Mouse (Mus musculus) MEL (cell line): ENCODE measurements around the gene Cyp1a1. TPM values are rescaled to one million over a fixed set of nuclear protein-coding genes. Genes with fewer than 3 reads are reported as not detected.

Source experiments
- DNase-seq: peaks from one replicate; pipeline ENCODE4 v3.0.0; 2011; ENCODE audit warnings: low read depth, low spot score
- H3K27ac ChIP-seq: 2 replicates; pipeline ENCODE4 v1.5.1; 2012; ENCODE audit warnings: low read depth, mild to moderate bottlenecking, control low read depth, low read length, moderate library complexity; ENCODE audit not compliant: control insufficient read depth
- H3K27me3 ChIP-seq, 2 experiments: fragments of 150-350 bp in 1 of 2; sonication (generic) in 1 of 2; 2 replicates each; pipeline ENCODE4 v1.6.1; 2012; ENCODE audit warnings: low read length in 2 of 2, mild to moderate bottlenecking in 2 of 2, improper control_type of control experiment in 1 of 2, moderate library complexity in 1 of 2; ENCODE audit not compliant: insufficient read depth in 2 of 2, control insufficient read depth in 1 of 2
- H3K36me3 ChIP-seq, 2 experiments: 2 replicates each; pipeline ENCODE4 v1.6.1; 2012 to 2014; ENCODE audit warnings: low read length in 2 of 2, improper control_type of control experiment in 1 of 2, inconsistent platforms in 1 of 2, mild to moderate bottlenecking in 1 of 2; ENCODE audit not compliant: insufficient read depth in 2 of 2, control insufficient read depth in 1 of 2
- H3K4me1 ChIP-seq, 2 experiments: fragments of 150-350 bp in 1 of 2; sonication (generic) in 1 of 2; 2 replicates each; pipeline ENCODE4 v1.6.1; 2012; ENCODE audit warnings: low read length in 2 of 2, improper control_type of control experiment in 1 of 2, mild to moderate bottlenecking in 1 of 2; ENCODE audit not compliant: insufficient read depth in 2 of 2, control insufficient read depth in 1 of 2
- H3K4me3 ChIP-seq, 2 experiments: fragments of 150-350 bp in 1 of 2; sonication (generic) in 1 of 2; 2 replicates each; pipeline ENCODE4 v1.5.1; 2012; ENCODE audit warnings: low read depth in 2 of 2, low read length in 2 of 2, mild to moderate bottlenecking in 2 of 2, moderate library complexity in 2 of 2, control low read depth in 1 of 2, improper control_type of control experiment in 1 of 2; ENCODE audit not compliant: control insufficient read depth in 1 of 2, insufficient read depth in 1 of 2
- H3K79me2 ChIP-seq: 2 replicates; pipeline ENCODE4 v1.6.1; 2012; ENCODE audit warnings: mild to moderate bottlenecking, low read length, moderate library complexity; ENCODE audit not compliant: control insufficient read depth, poor library complexity, insufficient read depth
- H3K9ac ChIP-seq: 2 replicates; pipeline ENCODE4 v1.6.1; 2012; ENCODE audit warnings: low read depth, mild to moderate bottlenecking, control low read depth, low read length, moderate library complexity; ENCODE audit not compliant: control insufficient read depth, poor library complexity, severe bottlenecking
- H3K9me3 ChIP-seq: fragments of 150-350 bp; sonication (generic); replicated peaks from 2 replicates; pipeline ENCODE4 v1.6.1; 2012; ENCODE audit warnings: mild to moderate bottlenecking, low read length, improper control_type of control experiment, moderate library complexity; ENCODE audit not compliant: insufficient read depth
- BHLHE40 ChIP-seq: IDR thresholded peaks from 2 replicates; pipeline ENCODE4 v1.6.1; 2012; ENCODE audit warnings: low read depth, mild to moderate bottlenecking, inconsistent platforms, low read length, improper control_type of control experiment, borderline replicate concordance
- CTCF ChIP-seq, 3 experiments: IDR thresholded peaks in 2 of 3; conservative IDR thresholded peaks in 1 of 3; 2 replicates each; pipeline ENCODE4 v1.5.1; 2011 to 2012; ENCODE audit warnings: low read length in 3 of 3, low read depth in 2 of 3, mild to moderate bottlenecking in 2 of 3, improper control_type of control experiment in 1 of 3, inconsistent platforms in 1 of 3, mixed read lengths in 1 of 3, moderate library complexity in 1 of 3; ENCODE audit not compliant: control insufficient read depth in 1 of 3, insufficient read depth in 1 of 3, poor library complexity in 1 of 3, severe bottlenecking in 1 of 3
- E2F4 ChIP-seq: IDR thresholded peaks from 2 replicates; pipeline ENCODE4 v1.6.1; 2011; ENCODE audit warnings: low read depth, low read length, improper control_type of control experiment, borderline replicate concordance
- JUND ChIP-seq: IDR thresholded peaks from 2 replicates; pipeline ENCODE4 v1.6.1; 2011; ENCODE audit warnings: low read depth, mild to moderate bottlenecking, improper control_type of control experiment, low read length
- KAT2A ChIP-seq: conservative IDR thresholded peaks from 2 replicates; pipeline ENCODE4 v1.6.1; 2012; ENCODE audit warnings: low read depth, low read length, improper control_type of control experiment, inconsistent platforms
- MXI1 ChIP-seq: IDR thresholded peaks from 2 replicates; pipeline ENCODE4 v1.6.1; 2011; ENCODE audit warnings: mild to moderate bottlenecking, low read depth, low read length, improper control_type of control experiment
- MYC ChIP-seq: IDR thresholded peaks from 2 replicates; pipeline ENCODE4 v1.6.1; 2011; ENCODE audit warnings: low read depth, mild to moderate bottlenecking, low read length, improper control_type of control experiment, moderate library complexity
- NRF1 ChIP-seq: IDR thresholded peaks from 2 replicates; pipeline ENCODE4 v1.6.1; 2014; ENCODE audit warnings: low read depth, mild to moderate bottlenecking, inconsistent platforms, low read length, improper control_type of control experiment, moderate library complexity; ENCODE audit not compliant: poor library complexity, insufficient read depth, severe bottlenecking
- POLR2A ChIP-seq, 2 experiments: IDR thresholded peaks; 2 replicates each; pipeline ENCODE4 v1.6.1; 2011 to 2012; ENCODE audit warnings: low read length in 2 of 2, mild to moderate bottlenecking in 2 of 2, control low read depth in 1 of 2, improper control_type of control experiment in 1 of 2, low read depth in 1 of 2, moderate library complexity in 1 of 2; ENCODE audit not compliant: control insufficient read depth in 1 of 2, insufficient read depth in 1 of 2, poor library complexity in 1 of 2
- POLR2AphosphoS2 ChIP-seq: IDR thresholded peaks from 2 replicates; pipeline ENCODE4 v1.6.1; 2011; ENCODE audit warnings: low read length, improper control_type of control experiment
- POLR2AphosphoS5 ChIP-seq: IDR thresholded peaks from 2 replicates; pipeline ENCODE4 v1.6.1; 2012; ENCODE audit warnings: low read depth, borderline replicate concordance, mild to moderate bottlenecking, inconsistent platforms, low read length, moderate library complexity, mixed read lengths
- TAL1 ChIP-seq: IDR thresholded peaks from 2 replicates; pipeline ENCODE4 v1.6.1; 2012; ENCODE audit warnings: mild to moderate bottlenecking, inconsistent platforms, low read length, moderate library complexity, mixed read lengths
- TBP ChIP-seq: IDR thresholded peaks from 2 replicates; pipeline ENCODE4 v1.8.0; 2011; ENCODE audit warnings: low read depth, low read length, improper control_type of control experiment
- TCF12 ChIP-seq: IDR thresholded peaks from 2 replicates; pipeline ENCODE4 v1.6.1; 2014; ENCODE audit warnings: low read depth, mild to moderate bottlenecking, inconsistent platforms, low read length, improper control_type of control experiment, moderate library complexity
- USF1 ChIP-seq: IDR thresholded peaks from 2 replicates; pipeline ENCODE4 v1.6.1; 2014; ENCODE audit warnings: low read depth, mild to moderate bottlenecking, inconsistent platforms, low read length, improper control_type of control experiment, moderate library complexity
- ZC3H11A ChIP-seq: IDR thresholded peaks from 2 replicates; pipeline ENCODE4 v1.6.1; 2012; ENCODE audit warnings: low read depth, mild to moderate bottlenecking, inconsistent platforms, low read length, improper control_type of control experiment
- ZNF384 ChIP-seq: IDR thresholded peaks from 2 replicates; pipeline ENCODE4 v1.6.1; 2012; ENCODE audit warnings: low read depth, mild to moderate bottlenecking, inconsistent platforms, low read length, improper control_type of control experiment
- polyA plus RNA-seq, 2 experiments: library from polyadenylated mRNA; stranded (reverse) in 1 of 2; unstranded in 1 of 2; fragments of >175 nt in 1 of 2; fragments of >200 nt in 1 of 2; gene quantifications; 2 replicates each; pipeline versions ENCODE4 v1.2.1 to v1.2.4; 2012; ENCODE audit warnings: low replicate concordance in 2 of 2, low read depth in 1 of 2; ENCODE audit not compliant: insufficient read length in 2 of 2, insufficient read depth in 1 of 2, missing spikeins in 1 of 2
- total RNA-seq: library from RNA; depleted of rRNA; stranded (reverse); fragments of 300-350 nt; gene quantifications from 2 replicates; pipeline ENCODE4 v1.2.3, GENCODE M21; 2012

Cyp1a1 gene
- total and polyA plus RNA-seq, 3 experiments: 0.04 to 0.26 TPM; not detected in 1

DNA sequence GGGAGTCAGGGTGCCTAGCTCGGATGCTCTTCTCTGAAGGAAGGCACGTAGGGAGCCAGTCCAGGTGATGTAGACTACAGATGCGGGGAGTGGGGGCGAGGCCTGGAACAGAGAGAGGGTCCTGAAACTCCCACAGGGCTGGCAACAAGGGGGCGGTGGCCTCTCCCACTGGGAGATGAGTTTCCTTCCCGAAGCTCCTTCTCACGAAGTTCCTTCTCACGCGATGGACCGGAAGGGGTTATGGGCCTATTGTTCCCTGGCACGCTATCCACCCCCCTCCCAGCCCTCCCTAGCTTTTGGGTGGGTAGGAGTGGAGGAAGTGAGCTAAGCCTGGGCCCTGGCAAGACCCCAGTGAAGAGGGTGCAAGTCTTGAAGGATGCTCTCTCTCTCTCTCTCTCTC, 19.9 kb upstream of the Cyp1a1 start:
- no peak overlapping the region for H3K9ac ChIP-seq
- H3K4me3 ChIP-seq: no peak overlapping the region
- no peaks in the 10 kb centered on the region for H3K79me2 ChIP-seq
- peaks cover 0 to 6% of the 10 kb centered on the region in 2 experiments; a peak in 2 of 4 replicates for H3K27me3 ChIP-seq
- DNase-seq: no peak
- TF ChIP-seq JUND: no peak
- TF ChIP-seq NRF1: no peak
- TF ChIP-seq BHLHE40: no peak
- no peak for TF ChIP-seq E2F4
- no peak for TF ChIP-seq ZNF384
- no peak for TF ChIP-seq TBP
- TF ChIP-seq TAL1: no peak
- TF ChIP-seq POLR2AphosphoS2: no peak
- no peak for TF ChIP-seq USF1
- TF ChIP-seq POLR2AphosphoS5: no peak
- TF ChIP-seq CTCF (IDR thresholded peaks at IDR 0.05 in 2 of 3, conservative IDR thresholded peaks at IDR 0.05 in 1 of 3; ENCODE audit: control insufficient read depth in 1 of 3, insufficient read depth in 1 of 3, low read depth in 2 of 3, low read length in 3 of 3, poor library complexity in 1 of 3, severe bottlenecking in 1 of 3): no peak
- no peak for TF ChIP-seq MYC
- TF ChIP-seq MXI1: no peak
- no peak for TF ChIP-seq KAT2A
- H3K4me1 ChIP-seq: no peaks in the 10 kb centered on the region
- H3K27ac ChIP-seq: no peak overlapping the region
- H3K9me3 ChIP-seq: no peaks in the 10 kb centered on the region
- no peaks in the 10 kb centered on the region for H3K36me3 ChIP-seq

DNA sequence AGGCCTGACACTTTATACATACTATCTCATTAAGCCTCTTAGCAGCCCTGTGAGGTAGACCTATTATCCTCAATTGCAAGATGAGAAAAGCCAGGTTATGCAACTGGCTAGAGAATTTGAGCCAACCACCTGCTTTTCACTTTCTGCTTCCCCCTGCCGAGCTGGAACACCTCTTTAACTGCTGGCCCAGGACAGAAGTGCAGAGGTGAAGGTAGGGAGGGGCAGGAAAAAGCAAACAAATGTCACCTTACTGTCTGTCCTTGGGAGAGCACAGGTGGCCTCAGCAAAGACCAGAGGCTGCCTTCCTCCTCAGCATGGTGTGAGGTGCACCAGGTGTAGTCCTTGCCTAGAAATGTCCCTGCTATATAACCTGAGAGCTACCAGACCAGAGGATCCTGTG, 19.5 kb upstream of the Cyp1a1 start:
- no peak overlapping the region for H3K27ac ChIP-seq
- H3K9ac ChIP-seq: no peak overlapping the region
- H3K36me3 ChIP-seq: no peaks in the 10 kb centered on the region
- no peaks in the 10 kb centered on the region for H3K4me1 ChIP-seq
- H3K27me3 ChIP-seq: peaks cover 0 to 6% of the 10 kb centered on the region in 2 experiments; a peak in 2 of 4 replicates
- TF ChIP-seq ZC3H11A: no peak
- no peak for TF ChIP-seq TCF12
- no peak for TF ChIP-seq POLR2A (IDR thresholded peaks at IDR 0.05; ENCODE audit: control insufficient read depth in 1 of 2, insufficient read depth in 1 of 2, low read depth in 1 of 2, low read length in 2 of 2, poor library complexity in 1 of 2)
- TF ChIP-seq TBP: no peak
- TF ChIP-seq, all 39 proteins: peak for 0
- no peak overlapping the region for H3K4me3 ChIP-seq
- H3K79me2 ChIP-seq: no peaks in the 10 kb centered on the region
- H3K9me3 ChIP-seq: no peaks in the 10 kb centered on the region
- DNase-seq: no peak
